Mouse (Mus musculus) limb, embryonic 14.5 days (tissue): ENCODE data around the gene Cyp21a1. TPM values are rescaled to one million over a fixed set of nuclear protein-coding genes. Genes with fewer than 3 reads are reported as not detected.
"Not testable (repeated sequence)": the region's sequence is repeated elsewhere in the genome, so short reads cannot be mapped to it uniquely, and the experiment has no call there.

Experiments
- ATAC-seq: fragments of 200-750 bp; cut with Nextera tagmentation; 2 replicates; pipeline ENCODE4 v1.8.0; 2017; ENCODE audit warnings: low read depth, moderate number of reproducible peaks, moderate TSS enrichment; ENCODE audit not compliant: low FRiP score
- DNase-seq: peaks from one replicate; pipeline ENCODE4 v3.0.0-alpha.2; 2015; ENCODE audit warnings: low spot score
- H3K27ac ChIP-seq: fragments of 300-500 bp; sonication (generic); replicated peaks from 2 replicates; pipeline ENCODE4 v1.5.1; 2014; ENCODE audit warnings: low read depth, mild to moderate bottlenecking, low read length, moderate library complexity, mixed read lengths
- H3K27me3 ChIP-seq: fragments of 300-500 bp; sonication (generic); 2 replicates; pipeline ENCODE4 v1.6.1; 2014; ENCODE audit warnings: low read length, mixed read lengths; ENCODE audit not compliant: control insufficient read depth, insufficient read depth
- H3K36me3 ChIP-seq: fragments of 300-500 bp; sonication (generic); 2 replicates; pipeline ENCODE4 v1.6.1; 2014; ENCODE audit warnings: mild to moderate bottlenecking, low read length, moderate library complexity, mixed read lengths; ENCODE audit not compliant: control insufficient read depth, insufficient read depth
- H3K4me1 ChIP-seq: fragments of 300-500 bp; sonication (generic); 2 replicates; pipeline ENCODE4 v1.6.1; 2014; ENCODE audit warnings: antibody characterized with exemption, low read length, mixed read lengths; ENCODE audit not compliant: control insufficient read depth, insufficient read depth
- H3K4me2 ChIP-seq: fragments of 300-500 bp; sonication (generic); replicated peaks from 2 replicates; pipeline ENCODE4 v1.6.1; 2014; ENCODE audit warnings: low read depth, mild to moderate bottlenecking, low read length, moderate library complexity; ENCODE audit not compliant: severe bottlenecking
- H3K4me3 ChIP-seq: fragments of 300-500 bp; sonication (generic); replicated peaks from 2 replicates; pipeline ENCODE4 v1.5.1; 2014; ENCODE audit warnings: low read length
- H3K9ac ChIP-seq: fragments of 300-500 bp; sonication (generic); 2 replicates; pipeline ENCODE4 v1.6.1; 2014; ENCODE audit warnings: mild to moderate bottlenecking, low read depth, low read length, moderate library complexity; ENCODE audit not compliant: severe bottlenecking
- H3K9me3 ChIP-seq: fragments of 300-500 bp; sonication (generic); 2 replicates; pipeline ENCODE4 v1.6.1; 2016; ENCODE audit warnings: low read length; ENCODE audit not compliant: control insufficient read depth
- POLR2A ChIP-seq: fragments of 200-500 bp; IDR thresholded peaks from 2 replicates; pipeline ENCODE4 v1.8.0; 2012; ENCODE audit warnings: inconsistent platforms, mild to moderate bottlenecking, moderate library complexity, borderline replicate concordance; ENCODE audit not compliant: insufficient read depth, insufficient read length; ENCODE audit errors: extremely low read depth
- whole genome bisulfite sequencing: fragments of 180-500 bp; shearing (Covaris S2); extraction: QIAGEN DNeasy Blood & Tissue Kit; methylation state at CpG from one replicate; pipeline ENCODE4 v1.1.7; 2014; 5-methylcytosine and 5-hydroxymethylcytosine counted together
- polyA plus RNA-seq, 2 experiments: library from polyadenylated mRNA; depleted of rRNA in 1 of 2; stranded (reverse) in 1 of 2; unstranded in 1 of 2; fragments of >200 nt; fragmentation: Nextera tagmentation in 1 of 2; extraction: Ambion mirVana in 1 of 2; gene quantifications; 2 replicates each; pipeline versions ENCODE4 v1.2.1 to v1.2.3; 2012 to 2014

The Cyp21a1 gene
- polyA plus RNA-seq, 2 experiments: 0.17 to 0.25 TPM

DNA sequence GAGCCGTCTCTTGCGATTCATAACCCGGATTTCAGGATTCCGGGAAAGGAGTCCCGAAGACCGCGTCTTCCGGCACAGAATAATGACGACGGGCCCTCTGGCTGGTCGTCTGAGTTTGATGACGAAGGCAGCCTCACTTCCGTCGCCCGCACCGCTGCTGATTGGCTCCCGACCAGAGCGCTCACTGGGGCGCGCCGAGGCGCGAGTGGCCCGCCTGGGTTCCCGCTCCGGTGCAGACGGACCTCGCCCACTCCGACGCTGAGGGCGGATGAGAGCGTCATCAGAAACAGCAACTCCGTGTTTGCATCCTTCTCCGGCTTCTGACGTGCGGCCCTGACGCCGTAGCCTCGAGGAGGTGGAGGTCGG is 32.5 kb upstream of the Cyp21a1 start, which contains the start of the genes Stk19 and Dxo:
Stk19 (minus strand) TSS at position 90 of the 366 bp plus-strand sequence.
Dxo (plus strand) TSS at position 164 of the 366 bp plus-strand sequence.
- ATAC-seq: peak; percentile 93
- peak within 1 kb of the TSS; percentile 83 for H3K4me3 ChIP-seq
- peak within 1 kb of the TSS; percentile 95 for H3K4me2 ChIP-seq
- H3K4me1 ChIP-seq: peaks cover 14% of the 10 kb centered on the region
- under 1% methylated on average over 40 of the region's 40 CpGs for WGBS
- H3K36me3 ChIP-seq: peaks cover 37% of the 10 kb centered on the region
- 0 out of 2 replicates have a peak, but pooled peaks have one; percentile 81 for TF ChIP-seq POLR2A
- no peaks in the 10 kb centered on the region for H3K27me3 ChIP-seq
- H3K9ac ChIP-seq: peak within 1 kb of the TSS; percentile 69
- H3K27ac ChIP-seq: peak within 1 kb of the TSS; percentile 74
- H3K9me3 ChIP-seq: no peaks in the 10 kb centered on the region
- DNase-seq: peak; percentile 98

DNA sequence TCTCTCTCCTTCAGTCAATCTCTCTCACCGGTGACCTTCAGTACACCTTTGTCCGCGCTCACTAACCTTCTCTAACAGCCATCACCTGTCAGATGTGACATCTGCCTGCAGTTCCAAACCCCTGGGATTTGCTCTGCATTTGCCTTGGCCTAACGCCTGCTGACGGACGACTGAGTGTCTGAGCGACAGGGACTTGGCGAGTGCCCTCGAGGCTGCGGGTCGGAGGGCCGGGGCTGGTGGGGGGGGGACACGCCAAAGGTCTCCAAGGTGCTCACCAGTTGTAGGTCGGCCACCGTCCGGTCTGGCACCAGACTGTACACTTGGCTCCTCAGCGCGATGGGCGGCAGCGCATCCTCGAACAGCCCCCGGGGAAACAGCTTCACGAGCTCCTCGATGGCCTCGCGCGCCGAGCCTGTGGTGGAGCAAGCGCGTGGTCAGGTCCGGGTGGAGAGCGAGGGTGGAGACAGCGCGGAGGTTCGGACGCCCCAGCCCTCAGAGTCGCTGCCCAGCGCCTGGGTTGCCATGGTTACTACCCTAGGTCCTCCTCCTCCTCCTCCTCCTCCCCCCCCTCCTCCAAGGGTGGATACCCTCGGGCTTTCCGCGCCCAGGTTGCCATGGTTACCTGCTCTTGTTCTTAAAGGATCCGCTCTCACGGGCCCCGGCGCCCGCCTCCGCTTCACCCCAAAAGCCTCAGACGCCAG is 31.9 kb upstream of the Cyp21a1 start:
- Histone ChIP-seq H3K9ac (peak overlapping the region; percentile 69), H3K4me3 (peak overlapping the region; percentile 83), H3K4me2 (peak overlapping the region; percentile 93), H3K4me1 (peaks cover 14% of the 10 kb centered on the region), H3K36me3 (peaks cover 33% of the 10 kb centered on the region), H3K27me3 (no peaks in the 10 kb centered on the region), H3K9me3 (no peaks in the 10 kb centered on the region), H3K27ac (peak overlapping the region; percentile 3; the same call in 1 of the 2 replicates)
- no peak for TF ChIP-seq POLR2A
- DNase-seq: no peak
- ATAC-seq: peak; percentile 72
- 6% methylated on average over 42 of the region's 48 CpGs for WGBS

DNA sequence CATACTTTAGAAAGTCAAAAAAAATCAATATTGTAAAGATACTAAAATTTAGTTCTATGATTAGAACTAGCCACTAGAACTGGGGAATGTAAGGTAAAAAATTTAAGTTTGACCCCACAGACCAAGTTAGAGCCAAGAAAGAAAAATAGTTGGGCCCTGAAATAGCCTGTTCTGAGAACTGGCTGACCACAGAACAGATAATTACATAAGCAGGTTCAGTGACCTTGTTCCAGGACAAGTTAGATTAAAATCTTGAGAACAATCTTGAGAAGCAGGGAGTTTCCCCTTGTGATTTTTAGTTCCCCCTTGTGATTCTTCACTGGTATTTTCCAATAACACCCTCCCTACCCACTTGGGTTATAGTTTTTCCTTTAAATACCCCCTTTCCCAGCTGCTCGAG is 26.4 kb upstream of the Cyp21a1 start:
- 88% methylated on average over 1 of the region's 1 CpGs for WGBS
- not testable (repeated sequence) for H3K4me1 ChIP-seq, H3K27ac ChIP-seq, H3K27me3 ChIP-seq, ATAC-seq, DNase-seq, H3K9ac ChIP-seq, H3K4me2 ChIP-seq, H3K4me3 ChIP-seq, H3K9me3 ChIP-seq
- peaks cover 37% of the 10 kb centered on the region for H3K36me3 ChIP-seq

DNA sequence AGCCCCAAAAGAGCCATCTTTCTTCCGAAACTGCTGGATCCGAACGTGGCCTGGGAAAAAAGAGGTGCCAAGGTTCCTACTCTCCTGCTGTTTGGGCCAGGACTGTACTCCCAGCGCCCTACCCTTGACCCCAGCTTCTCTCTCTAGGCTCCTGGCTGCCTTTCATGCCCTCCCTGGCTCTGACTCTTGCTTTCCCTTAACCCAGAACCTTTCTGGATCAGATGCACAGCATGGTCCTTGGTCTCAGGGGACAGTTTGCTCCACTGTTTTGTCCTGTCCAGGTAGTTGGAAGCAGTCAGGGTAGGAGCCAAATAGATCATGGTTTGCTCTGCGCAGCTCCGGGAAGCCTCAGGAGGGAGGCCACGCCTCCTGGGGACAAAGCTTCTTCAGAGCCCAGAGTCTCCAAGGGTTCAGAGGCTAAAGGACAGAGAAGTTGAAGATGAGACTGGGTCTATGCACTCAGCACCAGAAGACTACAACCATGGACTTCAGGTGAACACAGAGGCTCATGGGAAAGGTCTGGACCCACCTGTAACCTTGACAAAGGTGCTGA is 10.5 kb upstream of the Cyp21a1 start:
- 76% methylated on average over 7 of the region's 7 CpGs for WGBS
- H3K4me1 ChIP-seq: no peaks in the 10 kb centered on the region

DNA sequence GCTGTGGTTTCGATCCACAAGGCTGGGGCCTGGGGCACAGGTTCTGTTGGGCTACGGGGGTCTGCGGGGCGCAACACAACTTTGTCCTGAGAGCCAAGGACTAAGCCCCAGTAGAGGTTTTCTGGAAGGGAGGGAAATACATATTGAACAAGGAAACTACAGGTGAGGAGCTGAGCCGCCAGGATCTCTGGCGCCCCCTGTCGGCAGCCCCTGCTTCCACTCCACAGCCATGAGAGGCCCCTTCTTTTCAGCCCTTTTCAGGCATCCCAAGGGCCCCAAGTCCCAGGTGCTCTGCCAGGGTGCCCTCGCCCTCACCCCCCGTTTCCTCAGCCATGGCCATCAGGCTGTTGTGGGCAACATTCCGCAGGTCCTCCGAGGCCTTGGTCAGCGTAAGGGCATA is 9.4 kb upstream of the Cyp21a1 start:
- DNase-seq, H3K27me3 ChIP-seq, H3K9ac ChIP-seq, H3K9me3 ChIP-seq, H3K36me3 ChIP-seq, H3K27ac ChIP-seq, H3K4me2 ChIP-seq, H3K4me3 ChIP-seq, ATAC-seq, H3K4me1 ChIP-seq: not testable (repeated sequence)
- 58% methylated on average over 11 of the region's 12 CpGs for WGBS

More for the DNA sequence above, 10.5 kb upstream of the Cyp21a1 start:
- Histone ChIP-seq H3K4me2 (no peak overlapping the region), H3K36me3 (no peaks in the 10 kb centered on the region), H3K27ac (no peak overlapping the region), H3K4me3 (no peak overlapping the region), H3K27me3 (no peaks in the 10 kb centered on the region), H3K9ac (no peak overlapping the region), H3K9me3 (no peaks in the 10 kb centered on the region)
- TF ChIP-seq POLR2A: no peak
- DNase-seq (no peak), ATAC-seq (no peak)
